Mouse (Mus musculus): ENCODE measurements at regions not wholly inside any gene's neighbourhood (a gene's known extent, or its start where the extent isn't known, plus 50 kb on each side); places are given as distances from the start of the nearest gene placed in this dataset.

GRCm38 (mm10) chr13:113516102-113516501, 102.3 kb downstream of the Snx18 start:
- H3K4me3 ChIP-seq (ENCODE audit: insufficient read depth, poor library complexity, severe bottlenecking) = no peak overlapping the region
- no peak for TF ChIP-seq MYOD1 (IDR thresholded peaks at IDR 0.05; ENCODE audit: control insufficient read depth, insufficient read length, low read depth)
- TF ChIP-seq FOSL1 (IDR thresholded peaks at IDR 0.05; ENCODE audit: insufficient read depth, low read length, poor library complexity, severe bottlenecking) = no peak
- TF ChIP-seq MYOG (IDR thresholded peaks at IDR 0.05; ENCODE audit: control insufficient read depth, extremely low read depth, insufficient read length) = no peak
- TF ChIP-seq CTCF (IDR thresholded peaks at IDR 0.05; ENCODE audit: control insufficient read depth, insufficient read depth, insufficient read length) = no peak
- no peak for TF ChIP-seq MAX (IDR thresholded peaks at IDR 0.05)
- no peaks in the 10 kb centered on the region for H3K36me3 ChIP-seq (ENCODE audit: control insufficient read depth, insufficient read depth)

GRCm38 (mm10) chr13:113515162-113515600, 103.2 kb downstream of the Snx18 start:
- Histone ChIP-seq H3K79me2 (ENCODE audit: control insufficient read depth, insufficient read depth) (no peaks in the 10 kb centered on the region), H3K36me3 (ENCODE audit: control insufficient read depth, insufficient read depth) (no peaks in the 10 kb centered on the region), H3K27me3 (ENCODE audit: control insufficient read depth, insufficient read depth, insufficient read length) (no peaks in the 10 kb centered on the region), H3K79me3 (ENCODE audit: low read depth) (no peaks in the 10 kb centered on the region), H3ac (ENCODE audit: control insufficient read depth, insufficient read length, low read depth) (no peak overlapping the region), H3K4me3 (ENCODE audit: insufficient read depth, poor library complexity, severe bottlenecking) (no peak overlapping the region)
- no peak for TF ChIP-seq USF1 (IDR thresholded peaks at IDR 0.05; ENCODE audit: low read depth)
- TF ChIP-seq MAX (IDR thresholded peaks at IDR 0.05) = no peak
- no peak for TF ChIP-seq FOSL1 (IDR thresholded peaks at IDR 0.05; ENCODE audit: insufficient read depth, low read length, poor library complexity, severe bottlenecking)

More at GRCm38 (mm10) chr13:113516102-113516501, 102.3 kb downstream of the Snx18 start:
- no peak overlapping the region for H3ac ChIP-seq (ENCODE audit: control insufficient read depth, insufficient read length, low read depth)
- no peaks in the 10 kb centered on the region for H3K79me2 ChIP-seq (ENCODE audit: control insufficient read depth, insufficient read depth)
- no peaks in the 10 kb centered on the region for H3K79me3 ChIP-seq (ENCODE audit: low read depth)
- H3K27me3 ChIP-seq (ENCODE audit: control insufficient read depth, insufficient read depth, insufficient read length) = no peaks in the 10 kb centered on the region

- TF ChIP-seq MYOD1 (IDR thresholded peaks at IDR 0.05; ENCODE audit: control insufficient read depth, insufficient read length, low read depth) (no peak), MYOG (IDR thresholded peaks at IDR 0.05; ENCODE audit: control insufficient read depth, extremely low read depth, insufficient read length) (no peak), USF1 (IDR thresholded peaks at IDR 0.05; ENCODE audit: low read depth) (no peak), CEBPB (IDR thresholded peaks at IDR 0.05; ENCODE audit: low read depth) (no peak), FOSL1 (IDR thresholded peaks at IDR 0.05; ENCODE audit: insufficient read depth, low read length, poor library complexity, severe bottlenecking) (no peak), MAX (IDR thresholded peaks at IDR 0.05) (no peak), CTCF (IDR thresholded peaks at IDR 0.05; ENCODE audit: control insufficient read depth, insufficient read depth, insufficient read length) (no peak)
- H3ac ChIP-seq (ENCODE audit: control insufficient read depth, insufficient read length, low read depth) = no peak overlapping the region
- no peaks in the 10 kb centered on the region for H3K27me3 ChIP-seq (ENCODE audit: control insufficient read depth, insufficient read depth, insufficient read length)
- no peaks in the 10 kb centered on the region for H3K36me3 ChIP-seq (ENCODE audit: control insufficient read depth, insufficient read depth)
- H3K79me3 ChIP-seq (ENCODE audit: low read depth) = no peaks in the 10 kb centered on the region
- H3K79me2 ChIP-seq (ENCODE audit: control insufficient read depth, insufficient read depth) = no peaks in the 10 kb centered on the region
- no peak overlapping the region for H3K4me3 ChIP-seq (ENCODE audit: insufficient read depth, poor library complexity, severe bottlenecking)
Measured at GRCm38 (mm10) chr13:113509403-113510185, 108.8 kb downstream of the Snx18 start.

- H3K27me3 ChIP-seq (ENCODE audit: control insufficient read depth, insufficient read depth, insufficient read length) = no peaks in the 10 kb centered on the region
- no peaks in the 10 kb centered on the region for H3K79me3 ChIP-seq (ENCODE audit: low read depth)
- H3K36me3 ChIP-seq (ENCODE audit: control insufficient read depth, insufficient read depth) = no peaks in the 10 kb centered on the region
- no peak overlapping the region for H3K4me3 ChIP-seq (ENCODE audit: insufficient read depth, poor library complexity, severe bottlenecking)
- no peak for TF ChIP-seq MAX (IDR thresholded peaks at IDR 0.05)
- no peak for TF ChIP-seq USF1 (IDR thresholded peaks at IDR 0.05; ENCODE audit: low read depth)
- no peak for TF ChIP-seq MYOD1 (IDR thresholded peaks at IDR 0.05; ENCODE audit: control insufficient read depth, insufficient read length, low read depth)
- TF ChIP-seq CEBPB (IDR thresholded peaks at IDR 0.05; ENCODE audit: low read depth) = no peak
- TF ChIP-seq FOSL1 (IDR thresholded peaks at IDR 0.05; ENCODE audit: insufficient read depth, low read length, poor library complexity, severe bottlenecking) = no peak
- TF ChIP-seq MYOG (IDR thresholded peaks at IDR 0.05; ENCODE audit: control insufficient read depth, extremely low read depth, insufficient read length) = no peak
- no peak for TF ChIP-seq CTCF (IDR thresholded peaks at IDR 0.05; ENCODE audit: control insufficient read depth, insufficient read depth, insufficient read length)
- H3K79me2 ChIP-seq (ENCODE audit: control insufficient read depth, insufficient read depth) = no peaks in the 10 kb centered on the region
- no peak overlapping the region for H3ac ChIP-seq (ENCODE audit: control insufficient read depth, insufficient read length, low read depth)
Measured at GRCm38 (mm10) chr13:113508124-113508728, 110.1 kb downstream of the Snx18 start.

GRCm38 (mm10) chr13:113502528-113502927, 115.8 kb downstream of the Snx18 start:
- H3K79me2 ChIP-seq (ENCODE audit: control insufficient read depth, insufficient read depth) = no peaks in the 10 kb centered on the region
- no peak overlapping the region for H3K4me3 ChIP-seq (ENCODE audit: insufficient read depth, poor library complexity, severe bottlenecking)
- H3K36me3 ChIP-seq (ENCODE audit: control insufficient read depth, insufficient read depth) = no peaks in the 10 kb centered on the region
- TF ChIP-seq MAX (IDR thresholded peaks at IDR 0.05) = no peak
- TF ChIP-seq MYOD1 (IDR thresholded peaks at IDR 0.05; ENCODE audit: control insufficient read depth, insufficient read length, low read depth) = no peak
- TF ChIP-seq MYOG (IDR thresholded peaks at IDR 0.05; ENCODE audit: control insufficient read depth, extremely low read depth, insufficient read length) = no peak
- no peak for TF ChIP-seq USF1 (IDR thresholded peaks at IDR 0.05; ENCODE audit: low read depth)
- TF ChIP-seq CEBPB (IDR thresholded peaks at IDR 0.05; ENCODE audit: low read depth) = no peak
- TF ChIP-seq FOSL1 (IDR thresholded peaks at IDR 0.05; ENCODE audit: insufficient read depth, low read length, poor library complexity, severe bottlenecking) = no peak
- TF ChIP-seq CTCF (IDR thresholded peaks at IDR 0.05; ENCODE audit: control insufficient read depth, insufficient read depth, insufficient read length) = no peak
- H3ac ChIP-seq (ENCODE audit: control insufficient read depth, insufficient read length, low read depth) = no peak overlapping the region
- no peaks in the 10 kb centered on the region for H3K79me3 ChIP-seq (ENCODE audit: low read depth)
- H3K27me3 ChIP-seq (ENCODE audit: control insufficient read depth, insufficient read depth, insufficient read length) = no peaks in the 10 kb centered on the region

Data from C2C12 (cell line).